Mouse (Mus musculus) forelimb bud, embryonic 11.5 days (tissue): ENCODE results near the gene Wdr53.
"Not testable (repeated sequence)": the region's sequence is repeated elsewhere in the genome, so short reads cannot be mapped to it uniquely, and the experiment has no call there.

ENCODE experiments used
- DNase-seq: peaks from one replicate; pipeline ENCODE4 v3.0.0-alpha.2; 2012; ENCODE audit warnings: low read depth, low spot score

Gene Wdr53

GRCm38 (mm10) chr16:32246952-32247370 lies at the start of gene Wdr53, which contains the start of gene Fbxo45:
Gene Wdr53, plus strand, starts transcription at chr16:32247227.
Gene Fbxo45, minus strand, starts transcription at chr16:32247158.
- DNase-seq: peak; percentile 94

- DNase-seq: peak; percentile 49
These were observed 46.6 kb upstream of the Wdr53 start for GRCm38 (mm10) chr16:32200256-32201003.

- DNase-seq: no peak
These were observed 46.1 kb upstream of the Wdr53 start for GRCm38 (mm10) chr16:32201004-32201325.

- no peak for DNase-seq
These were observed 44.3 kb upstream of the Wdr53 start for GRCm38 (mm10) chr16:32202681-32203080.

- no peak for DNase-seq
These were observed 42.1 kb upstream of the Wdr53 start for GRCm38 (mm10) chr16:32204902-32205301.

- DNase-seq: no peak
These were observed 32.9 kb upstream of the Wdr53 start for GRCm38 (mm10) chr16:32214156-32214555.

- DNase-seq: no peak
These were observed 32.0 kb upstream of the Wdr53 start for GRCm38 (mm10) chr16:32214804-32215576.

GRCm38 (mm10) chr16:32221803-32222202 lies 25.2 kb upstream of the Wdr53 start:
- DNase-seq: no peak

GRCm38 (mm10) chr16:32222399-32222798 lies 24.6 kb upstream of the Wdr53 start:
- no peak for DNase-seq

- DNase-seq: not testable (repeated sequence)
These were observed 15.0 kb upstream of the Wdr53 start for GRCm38 (mm10) chr16:32232050-32232449.

GRCm38 (mm10) chr16:32237930-32238680 lies 8.9 kb upstream of the Wdr53 start:
- no peak for DNase-seq

- no peak for DNase-seq
These were observed 7.4 kb upstream of the Wdr53 start for GRCm38 (mm10) chr16:32239428-32240312.

- no peak for DNase-seq
These were observed 3.1 kb upstream of the Wdr53 start for GRCm38 (mm10) chr16:32243901-32244300.

GRCm38 (mm10) chr16:32246351-32246791 lies 656 bp upstream of the Wdr53 start:
- peak; percentile 45 for DNase-seq

GRCm38 (mm10) chr16:32264225-32264624 lies 17.2 kb downstream of the Wdr53 start:
- not testable (repeated sequence) for DNase-seq

GRCm38 (mm10) chr16:32271291-32271690 lies 24.3 kb downstream of the Wdr53 start, which contains the start of gene Smco1:
Gene Smco1, plus strand, starts transcription at chr16:32271468.
- no peak for DNase-seq

GRCm38 (mm10) chr16:32273338-32273737 lies 26.3 kb downstream of the Wdr53 start:
- peak; percentile 7 for DNase-seq

GRCm38 (mm10) chr16:32275041-32275440 lies 28.0 kb downstream of the Wdr53 start:
- no peak for DNase-seq

- no peak for DNase-seq
These were observed 28.8 kb downstream of the Wdr53 start for GRCm38 (mm10) chr16:32275830-32276229.

GRCm38 (mm10) chr16:32277308-32278256 lies 30.6 kb downstream of the Wdr53 start, which contains the start of gene Rnf168:
Gene Rnf168, plus strand, starts transcription at chr16:32277459.
- DNase-seq: peak; percentile 83
